Mouse (Mus musculus) frontal cortex, postnatal 36 days (tissue): ENCODE data around the gene Gpm6b.
A peak's percentile ranks its signal among the peaks of the same experiment; 100 is the strongest.

ENCODE experiments used
- DNase-seq, 2 experiments: peaks; one replicate each; pipeline ENCODE4 v3.0.0; 2022; ENCODE audit warnings: low spot score in 2 of 2

Gpm6b gene

DNA sequence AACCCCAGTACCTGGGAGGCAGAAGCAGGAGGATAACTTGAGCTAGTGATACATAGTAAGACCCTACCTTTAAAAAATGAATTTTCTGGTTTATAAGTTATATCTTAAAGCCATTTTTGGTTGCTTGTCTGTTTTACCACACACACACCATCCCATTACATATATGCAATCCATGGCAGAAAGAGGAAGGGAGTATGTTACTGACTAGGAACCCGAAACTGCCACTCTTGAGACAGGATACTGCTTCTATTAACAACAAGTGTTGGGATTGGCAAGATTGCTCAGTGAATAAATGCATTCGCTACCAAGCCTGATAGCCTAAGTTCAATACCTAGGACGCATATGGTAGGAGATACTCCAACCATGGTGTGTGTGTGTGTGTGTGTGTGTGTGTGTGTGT, 117.6 kb downstream of the Gpm6b start:
- DNase-seq, result no peak

DNA sequence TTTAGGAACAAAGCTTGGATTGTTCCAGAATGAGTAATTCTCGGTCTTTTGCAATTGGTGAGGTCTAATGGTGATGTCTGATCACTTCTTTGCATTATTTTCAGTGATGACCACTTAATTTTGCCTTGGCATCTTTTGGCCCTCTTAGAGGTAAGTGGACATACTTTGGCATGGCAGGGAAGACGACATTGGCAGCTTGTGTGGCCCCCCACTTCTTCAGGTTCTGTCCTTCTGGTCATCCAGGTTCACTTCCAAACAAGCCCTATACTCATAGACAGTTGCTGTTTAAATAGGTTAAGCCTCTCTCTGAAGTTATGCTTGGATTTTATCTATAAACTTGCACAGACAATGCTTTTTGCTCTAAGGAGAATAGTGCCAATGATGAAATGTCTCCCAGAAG, 120.2 kb downstream of the Gpm6b start:
- DNase-seq, result no peak

DNA sequence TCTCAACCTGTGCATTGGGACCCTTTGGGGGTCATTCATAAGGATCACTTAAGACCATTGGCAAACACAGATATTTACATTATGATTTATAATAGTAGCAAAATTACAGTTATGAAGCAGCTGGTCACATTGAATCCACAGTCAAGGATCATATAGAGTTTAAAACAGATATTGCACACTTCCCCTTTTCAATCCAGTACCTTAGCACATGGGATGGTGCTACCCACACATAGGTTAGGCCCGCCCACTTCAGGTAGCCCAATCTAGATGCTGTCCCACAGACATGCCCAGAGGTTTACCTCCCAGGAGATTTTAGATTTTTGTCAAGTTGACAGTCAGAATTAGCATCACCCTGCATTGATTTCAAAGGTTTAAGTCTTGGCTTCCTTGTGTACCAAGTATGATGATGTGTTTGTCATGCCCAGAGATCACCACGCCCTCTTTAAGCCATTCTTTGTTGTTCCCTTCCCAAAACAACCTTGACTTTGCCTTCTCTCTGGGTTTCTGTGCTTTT, 121.3 kb downstream of the Gpm6b start:
- DNase-seq, result no peak

DNA sequence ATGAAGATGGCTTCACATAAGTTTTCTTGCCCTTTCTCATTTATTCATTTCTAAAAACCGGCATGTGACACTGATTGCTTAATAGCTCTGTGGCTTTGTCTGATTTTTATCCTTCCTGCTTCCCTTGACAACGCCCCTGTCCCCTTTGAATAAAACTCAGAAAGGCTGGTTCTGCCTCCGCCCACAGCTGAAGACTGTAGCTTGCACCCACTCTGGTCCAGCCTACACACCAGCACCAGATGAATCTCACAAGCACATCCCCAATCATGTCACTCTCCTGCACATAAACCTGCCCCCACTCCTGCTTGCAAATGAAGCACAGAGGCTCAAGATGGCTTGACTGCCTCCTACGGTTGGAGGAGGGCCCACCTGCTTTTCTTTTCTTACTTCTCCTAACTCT, 121.7 kb downstream of the Gpm6b start:
- peak; percentile 47 to 66 for DNase-seq

DNA sequence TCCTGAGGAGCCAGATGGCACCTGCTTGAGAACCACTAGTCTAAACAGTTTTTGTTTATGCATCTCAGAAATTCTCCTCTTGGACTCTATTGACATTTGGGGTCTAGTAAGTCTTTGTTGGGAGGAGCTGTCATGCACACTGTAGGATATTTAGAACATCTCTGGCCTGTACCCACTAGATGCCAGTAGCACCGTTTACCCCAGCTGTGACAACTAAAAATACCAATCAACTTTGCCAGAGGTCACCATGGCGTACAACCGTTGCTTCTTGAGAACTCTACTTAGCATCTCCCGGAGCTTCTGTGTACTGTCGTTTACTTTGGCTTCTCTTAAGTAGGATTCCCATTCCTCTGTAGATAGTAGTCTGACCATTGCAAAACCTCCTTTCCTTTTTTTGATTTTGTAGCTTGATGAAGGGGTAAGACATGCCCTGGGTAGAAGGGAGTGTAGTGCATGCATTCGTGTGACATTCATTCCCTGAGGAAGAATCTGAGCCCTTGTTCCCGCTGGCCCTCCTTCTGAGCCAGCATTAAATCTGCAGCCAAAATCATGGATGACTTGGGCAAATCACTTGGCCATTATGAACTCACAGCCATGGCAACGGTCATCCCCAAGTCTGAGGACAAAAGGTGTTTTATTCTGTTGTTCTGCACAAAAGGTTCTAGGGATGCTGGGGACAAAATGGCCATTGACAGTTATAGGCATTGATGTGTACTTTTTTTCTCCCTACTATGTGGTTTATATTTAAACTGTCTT, 126.9 kb downstream of the Gpm6b start:
- no peak for DNase-seq

DNA sequence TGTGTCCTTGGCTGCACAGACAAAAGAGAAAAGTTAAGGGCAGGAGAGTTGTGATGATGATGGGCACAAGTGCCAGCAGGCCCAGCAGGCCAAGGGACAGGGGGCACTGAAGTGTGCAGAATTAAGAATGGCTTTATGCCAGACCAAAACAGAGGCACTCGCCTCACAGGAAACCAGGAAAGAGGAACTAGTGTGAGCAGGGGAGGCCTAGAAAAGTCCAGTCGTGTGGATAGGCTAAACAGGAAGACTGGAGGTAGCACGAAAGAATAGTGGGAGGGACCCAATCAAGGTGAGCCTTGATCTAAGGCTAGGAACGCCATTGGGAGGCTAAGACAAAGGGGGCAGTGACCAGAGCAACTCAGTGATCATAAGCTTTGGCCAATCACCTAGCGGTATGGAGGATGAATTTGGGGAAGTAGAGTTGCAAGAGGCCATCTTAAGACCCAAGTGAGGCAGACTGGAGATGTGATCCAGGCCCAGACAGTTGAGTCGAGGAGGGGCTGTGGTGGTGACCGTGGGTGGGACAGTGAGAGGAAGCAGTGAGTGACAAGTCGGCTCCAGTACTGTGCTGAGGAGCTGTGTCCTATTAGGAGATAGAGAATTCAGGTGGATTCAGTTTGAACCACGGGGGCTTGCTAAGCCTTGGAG, 138.1 kb downstream of the Gpm6b start:
- DNase-seq, result no peak

DNA sequence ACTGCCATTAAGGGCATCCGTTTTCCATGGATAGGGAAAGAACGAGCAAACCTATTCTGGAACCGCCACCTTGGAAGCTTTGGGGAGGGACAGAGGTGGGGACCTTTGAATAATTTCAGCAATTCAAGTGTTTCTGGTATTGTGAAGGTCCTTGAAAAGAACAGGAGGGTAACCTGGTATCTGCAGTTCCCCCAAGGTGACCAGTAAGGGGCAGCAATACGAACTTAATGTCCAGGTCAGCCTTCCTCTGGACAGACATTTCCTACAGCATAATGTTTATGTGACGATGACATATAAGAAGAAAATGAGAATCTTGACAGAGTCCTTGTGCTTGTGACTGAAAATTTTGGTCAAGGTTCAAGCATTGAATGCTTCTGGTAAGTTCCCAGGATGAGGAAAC, 139.9 kb downstream of the Gpm6b start:
- no peak for DNase-seq

DNA sequence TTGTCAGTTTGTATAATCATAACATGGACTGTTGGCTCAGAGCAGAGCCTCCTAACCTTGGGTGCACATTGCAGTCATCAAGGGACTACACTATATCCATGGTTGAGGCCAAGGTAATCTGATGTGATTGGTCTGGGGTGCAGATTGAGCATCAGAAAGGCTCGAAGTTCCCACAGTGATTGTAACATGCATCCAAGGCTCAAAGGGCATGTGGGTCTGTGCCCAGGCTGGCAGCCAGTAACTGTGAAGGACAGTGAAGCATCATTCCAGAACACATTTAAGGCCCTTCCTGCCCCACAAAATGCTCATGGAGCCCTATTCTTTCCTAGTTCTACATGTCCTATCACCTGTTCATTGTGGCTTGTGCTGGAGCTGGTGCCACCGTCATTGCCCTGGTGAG, 144.9 kb downstream of the Gpm6b start:
- no peak for DNase-seq

DNA sequence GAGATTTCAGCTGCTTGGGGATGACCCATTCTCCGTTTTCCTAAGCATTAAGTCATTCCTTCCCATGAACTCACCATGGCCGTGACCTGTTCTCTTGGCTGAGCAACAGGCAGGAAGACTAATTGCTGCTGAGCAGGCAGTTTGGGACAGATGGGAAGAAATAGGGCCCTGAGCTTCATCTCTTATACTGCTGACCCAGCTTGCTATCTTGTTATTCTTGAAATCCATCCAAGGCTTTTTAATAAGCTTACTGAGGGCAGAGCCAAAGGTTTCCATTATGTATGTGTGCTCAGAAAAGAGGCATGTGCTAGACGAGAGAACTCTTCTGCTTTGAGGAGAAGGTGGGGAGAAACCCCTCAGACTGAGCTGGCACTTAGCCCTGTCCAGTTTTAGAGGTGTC, 146.2 kb downstream of the Gpm6b start:
- DNase-seq, result no peak

DNA sequence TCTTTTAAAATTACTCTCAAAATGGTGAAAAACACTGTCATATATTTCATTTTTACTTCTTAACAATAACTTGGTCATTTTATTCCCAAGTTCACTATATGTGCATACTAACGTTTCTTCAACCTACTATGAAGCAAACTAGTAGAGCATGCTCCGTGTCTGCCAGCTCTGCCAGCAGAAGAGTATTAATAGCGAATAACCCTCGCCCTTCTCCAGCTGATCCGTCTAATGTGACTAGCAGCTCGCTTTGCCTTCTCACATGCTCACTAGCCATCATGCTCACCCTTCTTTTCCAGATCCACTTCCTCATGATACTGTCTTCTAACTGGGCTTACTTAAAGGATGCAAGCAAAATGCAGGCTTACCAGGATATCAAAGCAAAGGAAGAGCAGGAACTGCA, 147.9 kb downstream of the Gpm6b start:
- DNase-seq, result no peak

DNA sequence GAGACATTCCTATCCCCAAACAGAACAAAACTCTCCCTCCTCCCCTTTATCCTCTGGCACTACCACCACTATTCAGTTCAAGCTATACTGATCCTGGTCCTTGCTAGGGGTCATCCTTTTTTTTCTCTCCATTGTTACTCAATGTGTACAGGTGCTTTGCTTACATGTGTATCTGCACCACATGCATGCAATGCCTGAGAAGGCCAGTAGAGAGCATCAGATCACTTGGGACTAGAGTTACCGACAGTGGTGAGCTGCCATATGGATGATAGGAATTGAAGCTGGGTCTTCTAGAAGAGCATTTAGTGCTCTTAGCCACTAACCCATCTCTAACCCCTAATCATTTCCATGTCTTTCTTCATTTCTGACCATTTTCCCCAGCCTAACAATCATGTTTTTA, 155.0 kb downstream of the Gpm6b start:
- no peak for DNase-seq

DNA sequence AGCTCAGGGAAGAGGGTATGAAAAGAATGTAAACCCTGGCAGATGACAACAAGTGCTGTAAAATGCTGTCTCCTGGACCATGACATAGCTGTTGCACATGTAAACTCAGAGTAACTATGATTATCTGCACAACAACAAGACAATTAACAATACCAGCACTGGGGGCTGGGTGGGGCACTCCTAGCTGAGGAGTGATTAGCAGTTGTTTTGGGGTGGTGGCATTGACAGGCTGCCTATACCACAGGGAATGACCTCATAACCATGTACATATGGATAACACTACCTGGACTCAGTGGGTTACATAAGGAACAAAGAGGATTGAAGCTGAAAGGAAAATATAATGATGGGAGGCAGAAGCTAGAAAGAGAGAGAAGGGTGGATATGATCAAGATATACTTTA, 169.2 kb downstream of the Gpm6b start:
- DNase-seq, result no peak

DNA sequence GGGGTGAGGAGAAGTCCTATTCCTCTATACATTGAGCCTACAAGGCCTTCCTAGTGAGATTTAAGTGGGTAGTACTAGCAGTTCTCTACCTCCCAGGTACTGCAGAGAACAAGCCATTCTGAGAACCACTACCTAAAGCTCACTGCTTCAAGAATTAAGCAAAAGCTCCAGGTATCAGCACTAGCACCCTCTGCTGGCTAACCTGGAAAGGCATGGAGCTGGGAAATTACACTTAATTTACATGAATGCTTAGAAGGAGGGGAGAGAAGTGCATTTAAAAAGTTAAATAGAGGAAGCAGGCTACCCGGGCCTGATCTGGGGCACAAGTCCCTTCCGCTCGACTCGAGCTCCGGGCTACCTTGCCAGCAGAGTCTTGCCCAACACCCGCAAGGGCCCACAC, 177.5 kb downstream of the Gpm6b start:
- DNase-seq, result peak in 1 of 2 experiments; percentile 31

DNA sequence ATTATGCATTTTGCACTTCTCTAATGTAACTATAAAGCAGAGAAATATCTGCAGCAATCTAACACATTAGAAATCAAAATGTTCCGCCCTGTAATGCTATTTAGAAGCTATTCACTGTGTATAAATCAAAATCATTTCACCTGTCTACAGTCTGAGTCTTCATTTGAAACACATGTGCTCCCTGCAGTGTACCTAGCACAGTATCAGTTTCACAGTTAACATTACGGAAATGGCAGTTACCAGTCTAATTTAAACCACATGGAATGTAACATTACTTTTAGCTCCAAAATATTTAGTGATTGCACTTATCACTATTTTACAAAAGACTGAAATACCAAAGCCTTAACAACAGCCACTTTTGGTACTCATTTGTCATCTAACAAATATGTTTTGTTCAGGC, 196.1 kb downstream of the Gpm6b start:
- DNase-seq, result no peak
